Mouse (Mus musculus): ENCODE measurements at regions not wholly inside any gene's neighbourhood (a gene's known extent, or its start where the extent isn't known, plus 50 kb on each side); places are given as distances from the start of the nearest gene placed in this dataset.
A peak's percentile ranks its signal among the peaks of the same experiment; 100 is the strongest.

GRCm38 (mm10) chr12:45933388-45933787 is 858.9 kb upstream of the Stxbp6 start:
- intact Hi-C loops (cut with DNase I): loop anchor here (5.0 to 10.0 kb wide), 5 partner anchors 399 to 1231 kb away; partner anchors contain the start of gene Nova1
- DNase-seq (ENCODE audit: low spot score in 2 of 2): peak in 1 of 2 experiments; percentile 78

- intact Hi-C loops (cut with DNase I): loop anchor here (1.0 to 10.0 kb wide), 7 partner anchors 108 to 1233 kb away; partner anchors contain the start of gene Nova1
- peak in 1 of 2 experiments; percentile 68 for DNase-seq (ENCODE audit: low spot score in 2 of 2)
Measured at GRCm38 (mm10) chr12:45932251-45932650, 857.7 kb upstream of the Stxbp6 start.

GRCm38 (mm10) chr12:45929760-45930150 is 855.2 kb upstream of the Stxbp6 start:
- peak; percentile 61 to 79 for DNase-seq (ENCODE audit: low spot score in 2 of 2)

GRCm38 (mm10) chr12:45929001-45929759 is 854.7 kb upstream of the Stxbp6 start:
- intact Hi-C loops (cut with DNase I): loop anchor here (5.0 kb wide), 1 partner anchor 462 kb away; no protein-coding TSS in a partner anchor

More at GRCm38 (mm10) chr12:45929760-45930150, 855.2 kb upstream of the Stxbp6 start:
- intact Hi-C loops (cut with DNase I): loop anchor here (5.0 to 10.0 kb wide), 6 partner anchors 403 to 1235 kb away; partner anchors contain the start of gene Nova1

More at GRCm38 (mm10) chr12:45929001-45929759, 854.7 kb upstream of the Stxbp6 start:
- DNase-seq (ENCODE audit: low spot score in 2 of 2): no peak

Measured in left cerebral cortex, postnatal 25 days (tissue).